Comparison of ENCODE assay signal across 24 mouse cellular contexts in genomic region chr8:84959811-84960210, GRCm38 (mm10). TPM values are rescaled to one million over a fixed set of nuclear protein-coding genes. Genes with fewer than 3 reads are reported as not detected.
DNase-seq lines count a peak whose midpoint lies in the region; ATAC-seq and TF ChIP-seq lines count a peak whose summit lies in the region.
"Had no signal": no experiment of that assay in that cellular context is flagged by ENCODE, and none has a peak within 500 bp of the region (broad histone marks: within the 10 kb centered on the region; RNA-seq: fewer than 3 reads in every experiment).

No protein-coding gene starts in this region.

- no peak overlapping the region for H3K4me3 ChIP-seq in gastrocnemius, adult 2 months
- H3K4me3 ChIP-seq in midbrain, embryonic 13.5 days (replicated peaks) = no peak overlapping the region
- H3K4me3 ChIP-seq in midbrain, embryonic 16.5 days (ENCODE audit: low read depth, low read length) = no peak overlapping the region
- no peak overlapping the region for H3K4me3 ChIP-seq in heart, embryonic 16.5 days (ENCODE audit: low read length)
- no peak overlapping the region for H3K4me3 ChIP-seq in cerebellum, adult 2 months (replicated peaks; ENCODE audit: insufficient read depth, low read depth, low read length)
- H3K4me3 ChIP-seq: limb, embryonic 13.5 days; neural tube, embryonic 12.5 days had no signal

- H3K36me3 ChIP-seq in midbrain, embryonic 13.5 days = peaks cover 24% of the 10 kb centered on the region
- H3K36me3 ChIP-seq in midbrain, embryonic 16.5 days (ENCODE audit: control insufficient read depth, insufficient read depth, low read length) = no peaks in the 10 kb centered on the region
- 0 out of 2 replicates have a peak, but pooled peaks cover 7% of the 10 kb centered on the region for H3K36me3 ChIP-seq in heart, embryonic 16.5 days (ENCODE audit: control insufficient read depth, insufficient read depth)

- DNase-seq in gastrocnemius, adult 2 months = peak; percentile 29
- DNase-seq in gastrocnemius, postnatal 4 days (ENCODE audit: low spot score in 2 of 2) = no peak
- no peak for DNase-seq in cerebellum, adult 2 months
- no peak for DNase-seq in right cerebral cortex, postnatal 14 days
- DNase-seq: B cell, adult 2 months; cerebellum, adult 9-11 months; gastrocnemius, postnatal 25 days; kidney, adult 9 months; kidney, postnatal 36 days; layer of hippocampus, adult 9-11 months; lung, adult 18-20 months; right cerebral cortex, postnatal 25 days; thymus, postnatal 36 days had no signal

- 94% methylated on average over 7 of the region's 7 CpGs for WGBS in midbrain, embryonic 13.5 days
- WGBS in midbrain, embryonic 16.5 days = 96% methylated on average over 7 of the region's 7 CpGs
- 67% methylated on average over 7 of the region's 7 CpGs for WGBS in heart, embryonic 16.5 days
- 81% methylated on average over 7 of the region's 7 CpGs for WGBS in cerebellum, adult 2 months

- TF ChIP-seq POLR2A in cerebellum, adult 2 months (IDR thresholded peaks at IDR 0.05; ENCODE audit: borderline replicate concordance, insufficient read depth, low read length) = no peak

- H3K9ac ChIP-seq in midbrain, embryonic 13.5 days (replicated peaks) = 0 out of 2 replicates have a peak overlapping the region, but pooled peaks have one; percentile 20
- no peak overlapping the region for H3K9ac ChIP-seq in midbrain, embryonic 16.5 days (ENCODE audit: low read depth, low read length)
- no peak overlapping the region for H3K9ac ChIP-seq in heart, embryonic 16.5 days (ENCODE audit: low read length)
- H3K9ac ChIP-seq: limb, embryonic 13.5 days; neural tube, embryonic 12.5 days had no signal

- H3K4me2 ChIP-seq in midbrain, embryonic 13.5 days (replicated peaks) = no peak overlapping the region
- no peak overlapping the region for H3K4me2 ChIP-seq in midbrain, embryonic 16.5 days (ENCODE audit: low read length)
- no peak overlapping the region for H3K4me2 ChIP-seq in heart, embryonic 16.5 days (ENCODE audit: low read depth, low read length)
- H3K4me2 ChIP-seq: limb, embryonic 13.5 days; neural tube, embryonic 12.5 days had no signal

- ATAC-seq in midbrain, embryonic 13.5 days = no peak
- ATAC-seq in midbrain, embryonic 16.5 days = no peak
- ATAC-seq in heart, embryonic 16.5 days (replicated peaks; ENCODE audit: extremely low read depth, insufficient read depth, low FRiP score) = no peak
- ATAC-seq: activated CD4-positive, CD25-positive, alpha-beta regulatory T cell, adult 4 months; inflammation-experienced regulatory T-cells, adult 6 months had no signal

- intact Hi-C loops in gastrocnemius, adult 2 months (cut with DNase I) = no loop called here

- H3K9me3 ChIP-seq in midbrain, embryonic 13.5 days = no peaks in the 10 kb centered on the region
- no peaks in the 10 kb centered on the region for H3K9me3 ChIP-seq in midbrain, embryonic 16.5 days (replicated peaks; ENCODE audit: control insufficient read depth, low read length, poor library complexity, severe bottlenecking)
- no peaks in the 10 kb centered on the region for H3K9me3 ChIP-seq in heart, embryonic 16.5 days (replicated peaks; ENCODE audit: control insufficient read depth, low read length)
- H3K9me3 ChIP-seq: limb, embryonic 13.5 days; neural tube, embryonic 12.5 days had no signal

- H3K27ac ChIP-seq in gastrocnemius, adult 2 months = no peak overlapping the region
- no peak overlapping the region for H3K27ac ChIP-seq in midbrain, embryonic 13.5 days
- H3K27ac ChIP-seq in midbrain, embryonic 16.5 days (ENCODE audit: low read length) = no peak overlapping the region
- peak overlapping the region; percentile 45 for H3K27ac ChIP-seq in heart, embryonic 16.5 days (ENCODE audit: low read length)
- H3K27ac ChIP-seq in cerebellum, adult 2 months (ENCODE audit: insufficient read depth, low read length) = no peak overlapping the region
- H3K27ac ChIP-seq: limb, embryonic 13.5 days; neural tube, embryonic 12.5 days; stomach, postnatal 0 days had no signal

- H3K4me1 ChIP-seq in midbrain, embryonic 13.5 days (replicated peaks) = peaks cover under 1% of the 10 kb centered on the region
- no peaks in the 10 kb centered on the region; the same call in 1 of the 2 replicates for H3K4me1 ChIP-seq in midbrain, embryonic 16.5 days (ENCODE audit: control insufficient read depth, insufficient read depth, low read length)
- peaks cover 1% of the 10 kb centered on the region; the same call in 1 of the 2 replicates for H3K4me1 ChIP-seq in heart, embryonic 16.5 days (ENCODE audit: control insufficient read depth, insufficient read depth, low read length)
- no peaks in the 10 kb centered on the region; the same call in 1 of the 2 replicates for H3K4me1 ChIP-seq in cerebellum, adult 2 months (ENCODE audit: control insufficient read depth, insufficient read depth, low read length)

- TF ChIP-seq CTCF in gastrocnemius, adult 2 months (IDR thresholded peaks at IDR 0.05) = no peak
- no peak for TF ChIP-seq CTCF in cerebellum, adult 2 months (IDR thresholded peaks at IDR 0.05; ENCODE audit: borderline replicate concordance, insufficient read depth, low read depth, low read length)

- no peaks in the 10 kb centered on the region for H3K27me3 ChIP-seq in midbrain, embryonic 13.5 days
- no peaks in the 10 kb centered on the region for H3K27me3 ChIP-seq in midbrain, embryonic 16.5 days (ENCODE audit: control insufficient read depth, insufficient read depth, low read depth, low read length)
- no peaks in the 10 kb centered on the region for H3K27me3 ChIP-seq in heart, embryonic 16.5 days (ENCODE audit: control insufficient read depth, insufficient read depth, low read length)
- no peaks in the 10 kb centered on the region for H3K27me3 ChIP-seq in cerebellum, adult 2 months (ENCODE audit: control insufficient read depth, insufficient read depth, low read length)
- H3K27me3 ChIP-seq: limb, embryonic 13.5 days; neural tube, embryonic 12.5 days had no signal

RNA-seq across cellular contexts. Expression of gene Gm49661, which starts 9.4 kb away (rescaled TPM):
- total RNA-seq in gastrocnemius, adult 2 months (2021) = not detected
- total RNA-seq in gastrocnemius, postnatal 4 days (2021) = 1 to 10 TPM in 1 of 2 experiments, not detected in 1; 2.0 TPM
- polyA plus RNA-seq in midbrain, embryonic 13.5 days (2015; fragmentation: Nextera tagmentation; extraction: Ambion mirVana) = not detected in 2 replicates
- not detected in 2 replicates for polyA plus RNA-seq in midbrain, embryonic 16.5 days (2015; fragmentation: Nextera tagmentation; extraction: Ambion mirVana)
- polyA plus RNA-seq in heart, embryonic 16.5 days (2015; fragmentation: Nextera tagmentation; extraction: Ambion mirVana) = not detected in 2 replicates
- polyA plus RNA-seq in cerebellum, adult 2 months (2012; rRNA removed) = not detected in 2 replicates
- total RNA-seq: gastrocnemius, postnatal 25 days; megakaryocyte-erythroid progenitor cell, adult 5-6 weeks had no signal
- polyA plus RNA-seq: activated CD4-positive, CD25-positive, alpha-beta regulatory T cell, adult 4 months; embryonic facial prominence, embryonic 14.5 days; hindbrain, embryonic 11.5 days; inflammation-experienced regulatory T-cells, adult 6 months; limb, embryonic 13.5 days; neural tube, embryonic 12.5 days; stomach, postnatal 0 days had no signal

RNA-seq across cellular contexts. Expression of gene Prdx2, which starts 9.6 kb away (rescaled TPM):
- total RNA-seq in gastrocnemius, adult 2 months (2021) = 100 to 1,000 TPM; 151 to 245 TPM
- total RNA-seq in gastrocnemius, postnatal 4 days (2021) = 100 to 1,000 TPM; 317 to 327 TPM
- polyA plus RNA-seq in midbrain, embryonic 13.5 days (2015; fragmentation: Nextera tagmentation; extraction: Ambion mirVana) = 1,603 and 1,658 TPM in 2 replicates
- 1,134 and 1,161 TPM in 2 replicates for polyA plus RNA-seq in midbrain, embryonic 16.5 days (2015; fragmentation: Nextera tagmentation; extraction: Ambion mirVana)
- polyA plus RNA-seq in heart, embryonic 16.5 days (2015; fragmentation: Nextera tagmentation; extraction: Ambion mirVana) = 591 and 662 TPM in 2 replicates
- 345 and 351 TPM in 2 replicates for polyA plus RNA-seq in cerebellum, adult 2 months (2012; rRNA removed)

RNA-seq across cellular contexts. Expression of gene Rnaseh2a, which starts 9.8 kb away (rescaled TPM):
- total RNA-seq in gastrocnemius, adult 2 months (2021) = 10 to 100 TPM; 22.1 to 25.9 TPM
- total RNA-seq in gastrocnemius, postnatal 4 days (2021) = 10 to 100 TPM; 38.7 to 45.2 TPM
- polyA plus RNA-seq in midbrain, embryonic 13.5 days (2015; fragmentation: Nextera tagmentation; extraction: Ambion mirVana) = 66.5 and 68.6 TPM in 2 replicates
- polyA plus RNA-seq in midbrain, embryonic 16.5 days (2015; fragmentation: Nextera tagmentation; extraction: Ambion mirVana) = 47.9 and 51.3 TPM in 2 replicates
- 80.2 and 82.7 TPM in 2 replicates for polyA plus RNA-seq in heart, embryonic 16.5 days (2015; fragmentation: Nextera tagmentation; extraction: Ambion mirVana)
- 58.7 and 61.5 TPM in 2 replicates for polyA plus RNA-seq in cerebellum, adult 2 months (2012; rRNA removed)

RNA-seq across cellular contexts. Expression of gene Rtbdn, which starts 13.0 kb away (rescaled TPM):
- total RNA-seq in gastrocnemius, adult 2 months (2021) = not detected
- not detected for total RNA-seq in gastrocnemius, postnatal 4 days (2021)
- polyA plus RNA-seq in midbrain, embryonic 13.5 days (2015; fragmentation: Nextera tagmentation; extraction: Ambion mirVana) = 1.9 and 2.7 TPM in 2 replicates
- polyA plus RNA-seq in midbrain, embryonic 16.5 days (2015; fragmentation: Nextera tagmentation; extraction: Ambion mirVana) = 2.8 and 3.3 TPM in 2 replicates
- polyA plus RNA-seq in heart, embryonic 16.5 days (2015; fragmentation: Nextera tagmentation; extraction: Ambion mirVana) = 0.24 and 0.38 TPM in 2 replicates
- 6.8 and 7.9 TPM in 2 replicates for polyA plus RNA-seq in cerebellum, adult 2 months (2012; rRNA removed)
- total RNA-seq: gastrocnemius, postnatal 25 days; megakaryocyte-erythroid progenitor cell, adult 5-6 weeks had no signal
- polyA plus RNA-seq: activated CD4-positive, CD25-positive, alpha-beta regulatory T cell, adult 4 months; embryonic facial prominence, embryonic 14.5 days had no signal

RNA-seq across cellular contexts. Expression of gene Junb, which starts 18.7 kb away (rescaled TPM):
- 10 to 100 TPM in 1 of 2 experiments, 1 to 10 TPM in 1; 5.7 to 10.1 TPM for total RNA-seq in gastrocnemius, adult 2 months (2021)
- total RNA-seq in gastrocnemius, postnatal 4 days (2021) = 10 to 100 TPM in 1 of 2 experiments, 1 to 10 TPM in 1; 10.0 to 10.1 TPM
- 3.5 and 6.1 TPM in 2 replicates for polyA plus RNA-seq in midbrain, embryonic 13.5 days (2015; fragmentation: Nextera tagmentation; extraction: Ambion mirVana)
- polyA plus RNA-seq in midbrain, embryonic 16.5 days (2015; fragmentation: Nextera tagmentation; extraction: Ambion mirVana) = 5.3 TPM in 2 replicates
- 11.7 and 15.3 TPM in 2 replicates for polyA plus RNA-seq in heart, embryonic 16.5 days (2015; fragmentation: Nextera tagmentation; extraction: Ambion mirVana)
- 12.8 and 13.5 TPM in 2 replicates for polyA plus RNA-seq in cerebellum, adult 2 months (2012; rRNA removed)
